Mouse (Mus musculus) hindbrain, postnatal 0 days (tissue): Measurements from ENCODE around the gene Sema4a. TPM values are rescaled to one million over a fixed set of nuclear protein-coding genes. Genes with fewer than 3 reads are reported as not detected.

ENCODE experiments used
- ATAC-seq: fragments of 200-750 bp; cut with Nextera tagmentation; 2 replicates; pipeline ENCODE4 v1.8.0; 2017; ENCODE audit warnings: mild to moderate bottlenecking, moderate TSS enrichment, moderate library complexity
- DNase-seq: peaks from one replicate; pipeline ENCODE4 v3.0.0-alpha.2; 2015; ENCODE audit warnings: low spot score
- H3K27ac ChIP-seq: fragments of 300-500 bp; sonication (generic); 2 replicates; pipeline ENCODE4 v1.5.1; 2014; ENCODE audit warnings: mild to moderate bottlenecking
- H3K27me3 ChIP-seq: fragments of 300-500 bp; sonication (generic); 2 replicates; pipeline ENCODE4 v1.6.1; 2014; ENCODE audit warnings: low read length, mixed read lengths; ENCODE audit not compliant: insufficient read depth
- H3K36me3 ChIP-seq: fragments of 300-500 bp; sonication (generic); 2 replicates; pipeline ENCODE4 v1.6.1; 2014; ENCODE audit warnings: low read length, mixed read lengths; ENCODE audit not compliant: insufficient read depth
- H3K4me1 ChIP-seq: fragments of 300-500 bp; sonication (generic); 2 replicates; pipeline ENCODE4 v1.6.1; 2014; ENCODE audit warnings: antibody characterized with exemption, low read length, mixed read lengths; ENCODE audit not compliant: insufficient read depth
- H3K4me2 ChIP-seq: fragments of 300-500 bp; sonication (generic); 2 replicates; pipeline ENCODE4 v1.6.1; 2014; ENCODE audit warnings: low read depth, mild to moderate bottlenecking, low read length, moderate library complexity, mixed read lengths
- H3K4me3 ChIP-seq: fragments of 300-500 bp; sonication (generic); 2 replicates; pipeline ENCODE4 v1.5.1; 2014; ENCODE audit warnings: low read length
- H3K9ac ChIP-seq: fragments of 300-500 bp; sonication (generic); replicated peaks from 2 replicates; pipeline ENCODE4 v1.6.1; 2014; ENCODE audit warnings: mild to moderate bottlenecking, low read length, moderate library complexity, mixed read lengths
- H3K9me3 ChIP-seq: fragments of 300-500 bp; sonication (generic); 2 replicates; pipeline ENCODE4 v1.6.1; 2016; ENCODE audit warnings: low read length, mixed read lengths
- CTCF ChIP-seq: IDR thresholded peaks from 2 replicates; pipeline ENCODE4 v1.5.1; 2016; ENCODE audit warnings: antibody characterized with exemption, control low read depth, low read depth
- WGBS: fragments of 180-500 bp; shearing (Covaris S2); extraction: QIAGEN DNeasy Blood & Tissue Kit; methylation state at CpG from one replicate; pipeline ENCODE4 v1.1.7; 2014; 5-methylcytosine and 5-hydroxymethylcytosine counted together
- polyA plus RNA-seq: library from polyadenylated mRNA; unstranded; fragments of >200 nt; fragmentation: Nextera tagmentation; extraction: Ambion mirVana; gene quantifications from 2 replicates; pipeline ENCODE4 v1.2.1, GENCODE M21; 2015
- total RNA-seq: library from RNA; depleted of rRNA; stranded (reverse); fragments of >200 nt; gene quantifications from 2 replicates; pipeline ENCODE4 v1.2.3, GENCODE M21; 2014

Sema4a gene
- total and polyA plus RNA-seq, 2 experiments from 2014 or later, result 26.5 to 45.2 TPM

GRCm38 (mm10) chr3:88480679-88481078, 19.7 kb upstream of the Sema4a start:
- DNase-seq (no peak), ATAC-seq (no peak)
- Histone ChIP-seq H3K4me2 (no peak overlapping the region), H3K36me3 (no peaks in the 10 kb centered on the region), H3K4me3 (no peak overlapping the region), H3K27ac (no peak overlapping the region), H3K27me3 (peaks cover 7% of the 10 kb centered on the region), H3K4me1 (peaks cover 3% of the 10 kb centered on the region; the same call in 1 of the 2 replicates), H3K9ac (no peak overlapping the region), H3K9me3 (no peaks in the 10 kb centered on the region)
- no peak for TF ChIP-seq CTCF
- 91% methylated on average over 5 of the region's 5 CpGs for WGBS

GRCm38 (mm10) chr3:88479828-88480227, 18.8 kb upstream of the Sema4a start:
- 85% methylated on average over 4 of the region's 4 CpGs for WGBS
- no peak for TF ChIP-seq CTCF
- H3K4me3 ChIP-seq, result no peak overlapping the region
- H3K4me2 ChIP-seq, result no peak overlapping the region
- peaks cover under 1% of the 10 kb centered on the region for H3K27me3 ChIP-seq
- DNase-seq (no peak), ATAC-seq (no peak)
- H3K36me3 ChIP-seq, result no peaks in the 10 kb centered on the region
- H3K9me3 ChIP-seq, result no peaks in the 10 kb centered on the region
- no peak overlapping the region for H3K27ac ChIP-seq
- no peak overlapping the region for H3K9ac ChIP-seq
- peaks cover under 1% of the 10 kb centered on the region; the same call in 1 of the 2 replicates for H3K4me1 ChIP-seq

- Histone ChIP-seq H3K27me3 (no peaks in the 10 kb centered on the region), H3K36me3 (no peaks in the 10 kb centered on the region), H3K4me1 (no peaks in the 10 kb centered on the region), H3K4me3 (no peak overlapping the region), H3K9me3 (no peaks in the 10 kb centered on the region), H3K4me2 (no peak overlapping the region), H3K9ac (no peak overlapping the region), H3K27ac (no peak overlapping the region)
- WGBS, result 66% methylated on average over 3 of the region's 3 CpGs
- ATAC-seq, result no peak
- no peak for TF ChIP-seq CTCF
- DNase-seq, result no peak
Measured at GRCm38 (mm10) chr3:88479163-88479562, 18.2 kb upstream of the Sema4a start.

GRCm38 (mm10) chr3:88477735-88478134, 16.8 kb upstream of the Sema4a start:
- H3K27me3 ChIP-seq, result no peaks in the 10 kb centered on the region
- H3K4me3 ChIP-seq, result no peak overlapping the region
- WGBS, result 1% methylated on average over 8 of the region's 8 CpGs
- H3K4me2 ChIP-seq, result no peak overlapping the region
- H3K27ac ChIP-seq, result no peak overlapping the region
- no peaks in the 10 kb centered on the region for H3K4me1 ChIP-seq
- ATAC-seq (peak; percentile 88), DNase-seq (peak; percentile 84)
- no peaks in the 10 kb centered on the region for H3K36me3 ChIP-seq
- H3K9me3 ChIP-seq, result no peaks in the 10 kb centered on the region
- no peak overlapping the region for H3K9ac ChIP-seq
- TF ChIP-seq CTCF, result peak; percentile 91

- no peaks in the 10 kb centered on the region for H3K27me3 ChIP-seq
- no peak overlapping the region for H3K4me2 ChIP-seq
- WGBS, result 73% methylated on average over 6 of the region's 6 CpGs
- no peaks in the 10 kb centered on the region for H3K4me1 ChIP-seq
- no peak overlapping the region for H3K27ac ChIP-seq
- H3K9me3 ChIP-seq, result no peaks in the 10 kb centered on the region
- H3K9ac ChIP-seq, result no peak overlapping the region
- TF ChIP-seq CTCF, result no peak
- H3K36me3 ChIP-seq, result no peaks in the 10 kb centered on the region
- no peak for ATAC-seq
- no peak overlapping the region for H3K4me3 ChIP-seq
- DNase-seq, result no peak
Measured at GRCm38 (mm10) chr3:88476403-88476802, 15.4 kb upstream of the Sema4a start.

- DNase-seq, result no peak
- Histone ChIP-seq H3K4me3 (no peak overlapping the region), H3K4me2 (no peak overlapping the region), H3K9ac (no peak overlapping the region), H3K36me3 (no peaks in the 10 kb centered on the region), H3K9me3 (no peaks in the 10 kb centered on the region), H3K4me1 (no peaks in the 10 kb centered on the region), H3K27ac (no peak overlapping the region), H3K27me3 (no peaks in the 10 kb centered on the region)
- 44% methylated on average over 1 of the region's 1 CpGs for WGBS
- TF ChIP-seq CTCF, result no peak
- no peak for ATAC-seq
Measured at GRCm38 (mm10) chr3:88473571-88473970, 12.6 kb upstream of the Sema4a start.

GRCm38 (mm10) chr3:88473020-88473419, 12.0 kb upstream of the Sema4a start:
- no peaks in the 10 kb centered on the region for H3K4me1 ChIP-seq
- ATAC-seq (no peak), DNase-seq (peak; percentile 55)
- TF ChIP-seq CTCF, result no peak
- WGBS, result 17% methylated on average over 5 of the region's 5 CpGs
- H3K4me2 ChIP-seq, result no peak overlapping the region
- no peaks in the 10 kb centered on the region for H3K9me3 ChIP-seq
- no peak overlapping the region for H3K27ac ChIP-seq
- H3K27me3 ChIP-seq, result no peaks in the 10 kb centered on the region
- H3K9ac ChIP-seq, result no peak overlapping the region
- no peak overlapping the region for H3K4me3 ChIP-seq
- H3K36me3 ChIP-seq, result no peaks in the 10 kb centered on the region
